Mouse (Mus musculus) T-helper 2 cell (primary cell): ENCODE data around the gene Acot3.
"Not testable (repeated sequence)": the region's sequence is repeated elsewhere in the genome, so short reads cannot be mapped to it uniquely, and the experiment has no call there.

Source experiments
- in situ Hi-C: fragments of 300-600 bp; cut with MboI, MseI; formaldehyde crosslinking; loops from one replicate; pipeline ENCODE4 v1.15.1; 2025; ENCODE audit warnings: high pct_unique_total_duplicates

Gene Acot3

DNA sequence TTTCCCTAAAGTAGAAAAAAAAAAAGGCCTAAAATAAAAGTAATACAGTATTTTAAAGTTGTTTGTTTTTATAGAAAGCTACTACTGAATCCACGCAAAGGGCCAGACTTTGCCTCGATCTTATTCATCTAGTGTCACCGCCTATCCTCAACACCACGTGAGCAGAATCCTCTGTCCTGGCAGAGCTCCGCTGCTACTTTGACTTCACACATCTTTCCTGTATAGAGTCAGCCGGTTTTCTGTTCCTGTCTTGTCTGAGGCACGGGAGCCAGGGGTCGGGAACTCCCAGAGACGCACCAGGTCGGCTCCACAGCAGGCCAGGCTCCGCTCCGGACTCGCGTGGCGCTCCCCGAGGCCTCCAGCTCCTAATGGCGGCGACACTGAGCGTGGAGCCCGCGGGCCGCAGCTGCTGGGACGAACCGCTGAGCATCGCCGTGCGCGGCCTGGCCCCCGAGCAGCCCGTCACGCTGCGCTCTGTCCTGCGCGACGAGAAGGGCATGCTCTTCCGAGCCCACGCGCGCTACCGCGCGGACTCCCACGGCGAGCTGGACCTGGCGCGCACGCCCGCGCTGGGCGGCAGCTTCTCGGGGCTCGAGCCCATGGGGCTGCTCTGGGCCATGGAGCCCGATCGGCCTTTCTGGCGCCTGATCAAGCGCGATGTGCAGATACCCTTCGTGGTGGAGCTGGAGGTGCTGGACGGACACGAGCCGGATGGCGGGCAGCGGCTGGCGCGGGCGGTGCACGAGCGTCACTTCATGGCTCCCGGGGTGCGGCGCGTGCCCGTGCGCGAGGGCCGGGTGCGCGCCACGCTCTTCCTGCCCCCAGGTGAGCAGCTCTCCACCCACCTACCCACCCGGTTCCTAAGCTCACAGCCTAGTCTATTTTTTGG is 48.9 kb downstream of the Acot3 start, which contains the start of gene Acot6:
Gene Acot6, plus strand, starts transcription at position 51 of the 889 bp plus-strand sequence.
- in situ Hi-C loops = not testable (repeated sequence)

DNA sequence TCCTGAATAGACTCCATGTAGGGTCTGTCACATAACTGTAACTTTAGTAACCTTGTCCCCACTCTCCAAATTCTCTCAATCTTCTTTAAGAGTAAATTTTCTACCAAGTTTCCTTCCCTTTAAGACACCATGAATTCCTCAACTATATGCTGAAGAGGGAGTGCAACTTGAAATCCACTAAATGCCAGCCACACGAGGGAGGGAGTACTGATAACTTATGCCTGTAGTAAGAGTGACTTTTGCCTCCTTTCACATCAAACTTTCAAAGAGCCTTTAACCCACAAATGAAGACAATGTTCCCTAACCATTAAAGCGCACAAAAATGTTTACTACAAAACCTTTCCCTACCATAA is 49.5 kb downstream of the Acot3 start:
- in situ Hi-C loops = no loop called here

GRCm38 (mm10) chr12:84107012-84107411 is 55.1 kb downstream of the Acot3 start:
- in situ Hi-C loops = no loop called here

GRCm38 (mm10) chr12:84107692-84108091 is 55.7 kb downstream of the Acot3 start:
- in situ Hi-C loops = no loop called here

GRCm38 (mm10) chr12:84109924-84110323 is 58.0 kb downstream of the Acot3 start:
- in situ Hi-C loops = no loop called here
